Mouse (Mus musculus) skeletal muscle tissue, postnatal 0 days (tissue): ENCODE results near the gene Zc3h15. TPM values are rescaled to one million over a fixed set of nuclear protein-coding genes. Genes with fewer than 3 reads are reported as not detected.

Experiments
- polyA plus RNA-seq: library from polyadenylated mRNA; unstranded; fragments of >200 nt; fragmentation: Nextera tagmentation; extraction: Ambion mirVana; gene quantifications from 2 replicates; pipeline ENCODE4 v1.2.1, GENCODE M21; 2015

Gene Zc3h15
- 86.7 and 93.2 TPM in 2 replicates for polyA plus RNA-seq

GRCm38 (mm10) chr2:83644276-83645252 lies at the start of gene Zc3h15:
Gene Zc3h15 (plus strand): TSS chr2:83644435.

Other genes starting within 250 kb of the Zc3h15 start
- 42.4 and 51.3 TPM in 2 replicates for gene Itgav, start 80.0 kb downstream of the Zc3h15 start, polyA plus RNA-seq
- 4.6 and 5.0 TPM in 2 replicates for gene Fam171b, start 168.2 kb downstream of the Zc3h15 start, polyA plus RNA-seq